Mouse (Mus musculus) bone marrow, adult 2 months (tissue): ENCODE data around the gene Rab12. TPM values are rescaled to one million over a fixed set of nuclear protein-coding genes. Genes with fewer than 3 reads are reported as not detected.
A peak's percentile ranks its signal among the peaks of the same experiment; 100 is the strongest.
"Not testable (repeated sequence)": the region's sequence is repeated elsewhere in the genome, so short reads cannot be mapped to it uniquely, and the experiment has no call there.

Source experiments
- H3K27ac ChIP-seq: fragments of 200-500 bp; 2 replicates; pipeline ENCODE4 v1.5.1; 2012; ENCODE audit warnings: low read depth, mild to moderate bottlenecking, control low read depth, inconsistent platforms, low read length; ENCODE audit not compliant: control insufficient read depth, poor library complexity, insufficient read depth
- H3K4me1 ChIP-seq: fragments of 200-500 bp; 2 replicates; pipeline ENCODE4 v1.6.1; 2011; ENCODE audit warnings: low read length; ENCODE audit not compliant: control insufficient read depth, insufficient read depth
- H3K4me3 ChIP-seq: fragments of 200-500 bp; replicated peaks from 2 replicates; pipeline ENCODE3; 2011; ENCODE audit warnings: mild to moderate bottlenecking, low read depth, low read length, control low read depth; ENCODE audit not compliant: control insufficient read depth
- CTCF ChIP-seq: fragments of 200-500 bp; IDR thresholded peaks from 2 replicates; pipeline ENCODE4 v1.5.1; 2011; ENCODE audit warnings: low read length, control low read depth; ENCODE audit not compliant: control insufficient read depth, insufficient read depth
- POLR2A ChIP-seq: fragments of 200-500 bp; IDR thresholded peaks from 2 replicates; pipeline ENCODE4 v1.6.1; 2011; ENCODE audit warnings: low read depth, mild to moderate bottlenecking, control low read depth, low read length, borderline replicate concordance; ENCODE audit not compliant: control insufficient read depth
- WGBS: fragments of 180-500 bp; shearing (Covaris S2); methylation state at CpG from one replicate; pipeline ENCODE4 v1.1.7; 2018; 5-methylcytosine and 5-hydroxymethylcytosine counted together
- polyA plus RNA-seq: library from polyadenylated mRNA; stranded (reverse); fragments of >200 nt; gene quantifications from 2 replicates; pipeline ENCODE4 v1.2.4, GENCODE M21; 2011; ENCODE audit warnings: low replicate concordance; ENCODE audit not compliant: missing spikeins, insufficient read depth, insufficient read length

The Rab12 gene
- polyA plus RNA-seq, 1 experiment, result 33.2 TPM

GRCm38 (mm10) chr17:66532285-66532684, 12.8 kb upstream of the Rab12 start:
- H3K27ac ChIP-seq, result no peak overlapping the region
- TF ChIP-seq POLR2A (no peak), CTCF (no peak)
- H3K4me1 ChIP-seq, result no peaks in the 10 kb centered on the region
- WGBS, result 20% methylated on average over 1 of the region's 1 CpGs
- no peak overlapping the region for H3K4me3 ChIP-seq

GRCm38 (mm10) chr17:66523396-66523795, 3.9 kb upstream of the Rab12 start:
- no peak for TF ChIP-seq CTCF
- TF ChIP-seq POLR2A, result no peak
- no peak overlapping the region for H3K4me3 ChIP-seq
- 79% methylated on average over 5 of the region's 5 CpGs for WGBS
- H3K4me1 ChIP-seq, result no peaks in the 10 kb centered on the region; the same call in 1 of the 2 replicates
- H3K27ac ChIP-seq, result no peak overlapping the region

GRCm38 (mm10) chr17:66522631-66523030, 3.1 kb upstream of the Rab12 start:
- 87% methylated on average over 1 of the region's 1 CpGs for WGBS
- not testable (repeated sequence) for H3K27ac ChIP-seq, H3K4me3 ChIP-seq, H3K4me1 ChIP-seq

- under 1% methylated on average over 55 of the region's 57 CpGs for WGBS
- Histone ChIP-seq H3K4me3 (peak overlapping the region; percentile 99), H3K4me1 (peaks cover 2% of the 10 kb centered on the region), H3K27ac (peak overlapping the region; percentile 69)
- TF ChIP-seq POLR2A (no peak), CTCF (no peak)
These were observed 514 bp downstream of the Rab12 start for GRCm38 (mm10) chr17:66518877-66519553.

- no peak overlapping the region for H3K27ac ChIP-seq
- TF ChIP-seq CTCF (no peak), POLR2A (no peak)
- WGBS, result 84% methylated on average over 4 of the region's 4 CpGs
- peaks cover 2% of the 10 kb centered on the region for H3K4me1 ChIP-seq
- no peak overlapping the region for H3K4me3 ChIP-seq
These were observed 2.6 kb downstream of the Rab12 start for GRCm38 (mm10) chr17:66516953-66517352.

GRCm38 (mm10) chr17:66514288-66514995, 5.1 kb downstream of the Rab12 start:
- TF ChIP-seq POLR2A, result no peak
- no peak for TF ChIP-seq CTCF
- H3K4me3 ChIP-seq, result no peak overlapping the region
- peaks cover 4% of the 10 kb centered on the region for H3K4me1 ChIP-seq
- H3K27ac ChIP-seq, result no peak overlapping the region
- WGBS, result 47% methylated on average over 10 of the region's 10 CpGs

- H3K4me1 ChIP-seq, result peaks cover 2% of the 10 kb centered on the region
These were observed 7.2 kb downstream of the Rab12 start for GRCm38 (mm10) chr17:66512202-66512956.

GRCm38 (mm10) chr17:66510221-66510683, 9.3 kb downstream of the Rab12 start:
- WGBS, result 67% methylated on average over 10 of the region's 10 CpGs
- Histone ChIP-seq H3K27ac (no peak overlapping the region), H3K4me3 (no peak overlapping the region), H3K4me1 (peaks cover 2% of the 10 kb centered on the region)
- TF ChIP-seq POLR2A (no peak), CTCF (no peak)

More at GRCm38 (mm10) chr17:66512202-66512956, 7.2 kb downstream of the Rab12 start:
- 27% methylated on average over 15 of the region's 15 CpGs for WGBS
- TF ChIP-seq CTCF (no peak), POLR2A (no peak)
- Histone ChIP-seq H3K4me3 (no peak overlapping the region), H3K27ac (no peak overlapping the region)
